Mouse (Mus musculus) hematopoietic multipotent progenitor cell, adult 10-12 weeks (in vitro differentiated cells): ENCODE results near the gene Nsfl1c. TPM values are rescaled to one million over a fixed set of nuclear protein-coding genes. Genes with fewer than 3 reads are reported as not detected.

Source experiments
- polyA plus RNA-seq: library from polyadenylated mRNA; stranded (reverse); fragments of >175 nt; gene quantifications from 2 replicates; pipeline ENCODE4 v1.2.3, GENCODE M21; 2012; ENCODE audit warnings: low replicate concordance

The Nsfl1c gene
- 68.4 and 83.8 TPM in 2 replicates for polyA plus RNA-seq

DNA sequence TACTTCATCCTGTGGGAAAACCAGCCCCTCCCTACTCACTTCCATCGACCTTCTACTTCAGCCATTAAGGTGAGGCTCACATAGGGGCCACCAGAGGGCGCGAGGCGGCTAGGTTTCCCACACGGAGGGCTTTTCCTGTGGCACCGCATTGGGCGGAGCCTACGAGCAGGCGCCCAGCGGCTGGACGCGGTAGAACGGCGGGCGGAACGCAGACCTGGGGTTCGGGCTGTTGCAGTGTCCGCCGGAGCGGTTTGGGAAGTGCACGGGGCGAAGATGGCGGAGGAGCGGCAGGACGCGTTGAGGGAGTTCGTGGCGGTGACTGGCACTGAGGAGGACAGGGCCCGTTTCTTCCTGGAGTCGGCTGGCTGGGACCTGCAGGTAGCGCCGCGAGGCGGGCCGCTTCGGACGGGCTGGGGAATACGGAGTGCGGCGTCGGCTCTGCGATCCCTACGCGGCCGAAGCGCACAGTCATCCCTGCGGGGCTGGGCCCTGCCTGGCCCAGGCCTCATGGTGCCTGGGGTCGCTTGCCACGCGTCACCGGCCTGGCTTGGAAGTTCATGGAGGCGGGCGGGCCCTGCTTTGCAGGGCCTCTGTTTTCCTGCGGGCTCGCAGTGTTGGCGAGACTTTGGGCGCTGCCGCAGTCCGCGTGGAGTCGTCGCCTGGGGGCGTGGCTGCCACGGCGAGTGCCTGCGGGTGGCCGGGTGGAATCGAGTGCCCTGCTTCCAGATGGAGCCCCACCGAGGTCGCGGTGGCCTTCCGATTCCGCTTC is at the start of gene Nsfl1c:
TSS of gene Nsfl1c (plus strand) at position 148 of the 769 bp plus-strand sequence.

DNA sequence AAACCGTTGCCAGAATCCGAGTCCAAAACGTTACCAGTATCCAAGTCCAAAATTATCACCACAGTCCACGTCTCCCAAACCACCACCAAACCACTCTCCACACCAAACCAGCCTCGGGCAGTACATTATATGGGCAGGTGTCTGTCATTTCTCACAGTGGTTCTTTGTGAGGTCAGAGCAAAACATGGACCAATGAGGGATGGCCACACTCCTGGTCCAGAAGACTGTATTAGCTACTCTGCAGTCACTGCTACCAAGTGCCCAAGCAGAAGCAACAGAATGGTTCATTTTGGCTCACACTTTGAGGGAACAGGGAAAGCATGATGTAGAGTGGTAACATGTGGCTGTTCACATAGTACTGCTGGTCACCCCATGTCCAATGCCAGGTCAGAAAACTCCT is 17.9 kb upstream of the Nsfl1c start, which contains the start of gene 4921509C19Rik:
TSS of gene 4921509C19Rik (minus strand) at position 101 of the 400 bp plus-strand sequence.

DNA sequence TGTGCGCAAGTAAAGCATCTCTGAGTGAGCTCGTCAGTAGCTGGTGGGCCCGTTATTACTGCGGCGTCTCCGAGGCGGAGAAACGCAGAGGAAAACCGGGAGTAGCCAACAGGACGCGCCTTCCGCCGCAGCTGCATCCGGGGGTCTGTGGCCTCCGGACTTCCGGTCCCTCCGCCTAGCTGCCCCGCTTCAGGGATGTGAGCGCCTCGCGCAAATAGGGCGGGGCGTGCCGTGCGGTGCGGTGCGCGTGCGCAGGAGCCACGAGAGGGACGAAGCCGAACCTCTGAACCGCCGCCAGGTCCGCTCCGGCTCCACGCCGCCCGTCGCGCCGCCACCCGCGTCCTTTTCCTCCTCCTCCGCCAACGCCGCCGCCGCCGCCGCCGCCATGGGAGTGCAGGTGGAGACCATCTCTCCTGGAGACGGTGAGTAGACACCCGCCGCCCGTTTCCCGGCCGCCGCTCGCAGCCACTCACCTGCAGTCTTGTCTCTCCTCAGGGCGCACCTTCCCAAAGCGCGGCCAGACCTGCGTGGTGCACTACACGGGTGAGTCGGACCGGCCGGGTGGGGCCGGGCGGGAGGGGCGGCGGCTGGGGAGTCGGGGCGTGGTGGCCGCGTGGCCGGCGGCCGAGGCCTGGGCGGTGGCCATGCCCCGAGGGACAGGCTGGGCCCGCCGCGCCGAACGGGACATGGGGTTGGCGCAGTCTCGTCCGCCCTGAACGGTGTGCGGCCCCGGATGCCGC is 48.5 kb downstream of the Nsfl1c start, which contains the start of gene Fkbp1a:
TSS of gene Fkbp1a (plus strand) at position 161 of the 740 bp plus-strand sequence.

Other genes with a start within 250 kb of the Nsfl1c start
- not detected in 2 replicates for gene 4921509C19Rik, start 18.0 kb upstream of the Nsfl1c start, polyA plus RNA-seq
- gene Fkbp1a, start 48.3 kb downstream of the Nsfl1c start, polyA plus RNA-seq: 93.5 and 95.8 TPM in 2 replicates
- 2.4 and 3.6 TPM in 2 replicates for gene Sdcbp2, start 78.4 kb downstream of the Nsfl1c start, polyA plus RNA-seq
- gene Snph, start 138.4 kb downstream of the Nsfl1c start, polyA plus RNA-seq: 0.03 and 0.09 TPM in 2 replicates
- gene Rad21l, start 174.4 kb downstream of the Nsfl1c start, polyA plus RNA-seq: not detected in 2 replicates
- not detected in 2 replicates for gene Tmem74b, start 207.8 kb downstream of the Nsfl1c start, polyA plus RNA-seq